Mouse (Mus musculus) ES-Bruce4 (cell line): ENCODE data around the gene Hid1.

Experiments
- CTCF ChIP-seq: IDR thresholded peaks from one replicate; pipeline ENCODE4 v1.8.1; 2011; ENCODE audit warnings: low read depth, low read length
- POLR2A ChIP-seq: IDR thresholded peaks from one replicate; pipeline ENCODE4 v1.8.1; 2011; ENCODE audit warnings: low read length; ENCODE audit not compliant: insufficient read depth

DNA sequence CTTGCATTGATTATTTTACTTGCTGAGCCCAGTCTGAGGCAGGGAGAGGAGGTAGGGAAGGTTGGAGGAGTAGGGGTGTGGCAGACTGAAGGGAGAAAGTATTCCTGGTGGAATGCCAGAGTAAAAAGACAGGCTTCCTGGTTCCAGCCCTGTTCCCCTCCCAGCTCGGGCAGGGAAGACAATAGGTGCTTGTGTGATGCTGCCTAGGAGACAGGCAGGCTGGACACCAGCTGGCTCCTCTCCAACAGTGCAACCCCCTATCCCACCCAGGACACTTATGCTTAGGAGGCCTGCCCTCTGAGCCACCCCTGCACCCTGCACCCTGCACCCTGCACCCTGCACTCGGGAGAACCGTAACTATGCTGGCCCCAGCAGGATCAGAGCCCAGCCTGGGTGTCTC, 8.3 kb downstream of the Hid1 start:
- TF ChIP-seq CTCF (no peak), POLR2A (no peak)
